Comparison of ENCODE assay signal across 8 mouse cellular contexts in the genomic region with DNA sequence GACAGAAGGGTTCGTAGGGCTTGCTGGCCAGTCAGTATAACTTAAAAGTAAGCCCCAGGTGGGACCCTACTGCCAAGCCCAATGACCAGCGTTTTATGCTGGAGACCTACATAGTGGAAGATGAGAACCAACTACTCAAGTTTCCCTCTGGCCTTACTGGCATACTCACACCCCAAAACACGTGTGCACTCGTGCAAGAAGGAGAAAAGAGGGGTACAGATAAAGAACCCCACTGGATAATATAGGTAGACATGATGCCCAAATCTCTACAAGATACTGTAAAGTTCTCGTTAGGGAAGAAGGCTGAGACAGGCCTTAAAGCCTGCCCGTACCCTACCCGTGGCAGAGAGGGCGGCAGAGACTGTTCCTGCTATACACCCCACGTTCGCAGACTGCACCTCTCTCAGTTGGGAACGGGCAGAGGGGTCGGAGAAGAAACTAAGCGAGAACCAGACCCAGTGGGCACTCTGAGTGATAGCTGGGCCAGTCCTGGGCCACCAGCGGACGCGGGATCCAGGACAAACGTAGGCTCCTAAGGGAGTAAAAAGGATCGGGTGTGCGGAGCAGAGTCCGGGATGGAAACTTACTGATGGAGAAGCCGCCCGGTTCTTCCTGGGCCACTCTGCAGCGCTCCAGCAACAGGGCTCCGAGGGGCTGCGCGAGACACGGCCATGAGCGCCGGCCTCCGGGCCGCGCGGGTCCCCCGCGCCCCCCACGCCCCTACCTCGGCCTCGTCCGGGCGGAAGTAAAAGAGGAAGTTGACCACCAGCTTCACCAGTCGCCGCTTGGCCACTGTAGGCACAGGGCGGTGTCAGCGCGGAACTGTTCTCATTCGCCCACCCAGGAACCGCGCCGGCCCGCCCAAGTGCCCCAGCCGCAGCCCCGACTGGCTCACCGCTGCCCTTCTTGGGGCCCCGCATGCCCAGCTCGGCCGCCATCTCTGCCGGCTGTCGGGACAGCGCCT. TPM values are rescaled to one million over a fixed set of nuclear protein-coding genes. Genes with fewer than 3 reads are reported as not detected.
DNase-seq lines count a peak whose midpoint lies in the region; ATAC-seq and TF ChIP-seq lines count a peak whose summit lies in the region.

No protein-coding gene starts in this region.

- H3K27me3 ChIP-seq in liver, postnatal 0 days (ENCODE audit: insufficient read depth, low read length) = no peaks in the 10 kb centered on the region
- H3K27me3 ChIP-seq in stomach, embryonic 16.5 days (ENCODE audit: control insufficient read depth, insufficient read depth, low read length) = no peaks in the 10 kb centered on the region

- peak overlapping the region; percentile 91 for H3K9ac ChIP-seq in liver, postnatal 0 days (replicated peaks)
- H3K9ac ChIP-seq in stomach, embryonic 16.5 days (ENCODE audit: low read length) = peak overlapping the region; percentile 99

- peak; percentile 29 for ATAC-seq in common myeloid progenitor, adult 5-6 weeks (replicated peaks; ENCODE audit: low read depth, poor library complexity, severe bottlenecking)
- ATAC-seq in hematopoietic stem cell, adult 5-6 weeks (replicated peaks in 1 of 2; ENCODE audit: insufficient read depth in 1 of 2, low FRiP score in 2 of 2, low TSS enrichment in 1 of 2, low read depth in 1 of 2, poor library complexity in 2 of 2, severe bottlenecking in 2 of 2) = peak; percentile 5 to 37; a peak in 2 of 4 replicates
- ATAC-seq in liver, postnatal 0 days = peak; percentile 66
- ATAC-seq in stomach, embryonic 16.5 days (ENCODE audit: insufficient read depth, low FRiP score) = peak; percentile 42

- H3K9me3 ChIP-seq in liver, postnatal 0 days (ENCODE audit: low read length) = no peaks in the 10 kb centered on the region
- H3K9me3 ChIP-seq in stomach, embryonic 16.5 days (replicated peaks; ENCODE audit: control insufficient read depth, low read length) = no peaks in the 10 kb centered on the region

- intact Hi-C loops in left cerebral cortex, postnatal 4 days (cut with DNase I) = no loop called here
- intact Hi-C loops in left cerebral cortex, postnatal 14 days (cut with DNase I) = no loop called here

- peaks cover 56% of the 10 kb centered on the region for H3K36me3 ChIP-seq in liver, postnatal 0 days (replicated peaks; ENCODE audit: insufficient read depth, low read length)
- peaks cover 12% of the 10 kb centered on the region; the same call in 1 of the 2 replicates for H3K36me3 ChIP-seq in stomach, embryonic 16.5 days (ENCODE audit: control insufficient read depth, insufficient read depth, low read length)

- 3% methylated on average over 40 of the region's 59 CpGs for WGBS in liver, postnatal 0 days (ENCODE audit: insufficient replicate concordance)
- WGBS in stomach, embryonic 16.5 days = 3% methylated on average over 48 of the region's 59 CpGs

- peak overlapping the region; percentile 93 for H3K4me2 ChIP-seq in liver, postnatal 0 days (ENCODE audit: low read depth, low read length)
- peak overlapping the region; percentile 79 for H3K4me2 ChIP-seq in stomach, embryonic 16.5 days (ENCODE audit: low read depth, low read length)

- peak overlapping the region; percentile 96 for H3K27ac ChIP-seq in liver, postnatal 0 days (ENCODE audit: low read depth)
- H3K27ac ChIP-seq in stomach, embryonic 16.5 days (ENCODE audit: low read length) = peak overlapping the region; percentile 98

- TF ChIP-seq CTCF in liver, postnatal 0 days (IDR thresholded peaks at IDR 0.05; ENCODE audit: low read depth) = no peak

- H3K4me3 ChIP-seq in liver, postnatal 0 days (ENCODE audit: low read depth, low read length) = peak overlapping the region; percentile 86
- peak overlapping the region; percentile 94 for H3K4me3 ChIP-seq in stomach, embryonic 16.5 days (replicated peaks; ENCODE audit: low read length)

- peak; percentile 82 for DNase-seq in left cerebral cortex, postnatal 4 days
- no peak for DNase-seq in left cerebral cortex, postnatal 14 days (ENCODE audit: low spot score in 2 of 2)
- peak; percentile 50 for DNase-seq in liver, postnatal 0 days
- DNase-seq in right cerebral cortex, postnatal 14 days = no peak
- DNase-seq in gastrocnemius, postnatal 25 days = no peak

- TF ChIP-seq EP300 in liver, postnatal 0 days (IDR thresholded peaks at IDR 0.05; ENCODE audit: low read depth) = no peak

- H3K4me1 ChIP-seq in liver, postnatal 0 days (ENCODE audit: insufficient read depth) = peaks cover 22% of the 10 kb centered on the region
- peaks cover 21% of the 10 kb centered on the region for H3K4me1 ChIP-seq in stomach, embryonic 16.5 days (ENCODE audit: control insufficient read depth, insufficient read depth, low read length)

RNA-seq across cellular contexts. Expression of gene Sf3a2, which starts 0.5 kb away (rescaled TPM):
- total RNA-seq in left cerebral cortex, postnatal 4 days (2021) = 10 to 100 TPM; 58.0 to 58.2 TPM
- total RNA-seq in left cerebral cortex, postnatal 14 days (2021) = 10 to 100 TPM; 42.7 to 43.6 TPM
- total RNA-seq in common myeloid progenitor, adult 5-6 weeks (2017) = 26.6 and 46.7 TPM in 2 replicates
- 12.9 and 24.7 TPM in 2 replicates for total RNA-seq in hematopoietic stem cell, adult 5-6 weeks (2017)
- 20.9 and 22.2 TPM in 2 replicates for polyA plus RNA-seq in liver, postnatal 0 days (2015; fragmentation: Nextera tagmentation; extraction: Ambion mirVana)
- 51.3 and 53.7 TPM in 2 replicates for polyA plus RNA-seq in stomach, embryonic 16.5 days (2015; fragmentation: Nextera tagmentation; extraction: Ambion mirVana)
- total RNA-seq in gastrocnemius, postnatal 25 days (2021) = 10 to 100 TPM; 24.0 to 24.9 TPM

RNA-seq across cellular contexts. Expression of gene Plekhj1, which starts 1.0 kb away (rescaled TPM):
- 10 to 100 TPM; 73.2 to 86.2 TPM for total RNA-seq in left cerebral cortex, postnatal 4 days (2021)
- total RNA-seq in left cerebral cortex, postnatal 14 days (2021) = 10 to 100 TPM; 60.0 to 62.8 TPM
- 36.7 and 43.0 TPM in 2 replicates for total RNA-seq in common myeloid progenitor, adult 5-6 weeks (2017)
- 35.8 and 45.6 TPM in 2 replicates for total RNA-seq in hematopoietic stem cell, adult 5-6 weeks (2017)
- polyA plus RNA-seq in liver, postnatal 0 days (2015; fragmentation: Nextera tagmentation; extraction: Ambion mirVana) = 42.0 and 43.7 TPM in 2 replicates
- polyA plus RNA-seq in stomach, embryonic 16.5 days (2015; fragmentation: Nextera tagmentation; extraction: Ambion mirVana) = 102 and 114 TPM in 2 replicates
- total RNA-seq in gastrocnemius, postnatal 25 days (2021) = 10 to 100 TPM; 22.4 to 27.3 TPM

RNA-seq across cellular contexts. Expression of gene Amh, which starts 7.6 kb away (rescaled TPM):
- 1 to 10 TPM; 1.9 to 2.2 TPM for total RNA-seq in left cerebral cortex, postnatal 4 days (2021)
- 1 to 10 TPM; 1.6 to 1.9 TPM for total RNA-seq in left cerebral cortex, postnatal 14 days (2021)
- 0.58 TPM in 1 of 2 replicates, not detected in the other for total RNA-seq in common myeloid progenitor, adult 5-6 weeks (2017)
- total RNA-seq in hematopoietic stem cell, adult 5-6 weeks (2017) = 0.15 TPM in 1 of 2 replicates, not detected in the other
- polyA plus RNA-seq in liver, postnatal 0 days (2015; fragmentation: Nextera tagmentation; extraction: Ambion mirVana) = 0.06 TPM in 1 of 2 replicates, not detected in the other
- not detected in 2 replicates for polyA plus RNA-seq in stomach, embryonic 16.5 days (2015; fragmentation: Nextera tagmentation; extraction: Ambion mirVana)
- total RNA-seq in gastrocnemius, postnatal 25 days (2021) = under 1 TPM; 0.20 to 0.21 TPM

RNA-seq across cellular contexts. Expression of gene Jsrp1, which starts 15.8 kb away (rescaled TPM):
- under 1 TPM; 0.54 to 0.64 TPM for total RNA-seq in left cerebral cortex, postnatal 4 days (2021)
- total RNA-seq in left cerebral cortex, postnatal 14 days (2021) = 1 to 10 TPM; 2.5 to 2.9 TPM
- not detected in 2 replicates for total RNA-seq in common myeloid progenitor, adult 5-6 weeks (2017)
- total RNA-seq in hematopoietic stem cell, adult 5-6 weeks (2017) = 0.50 and 0.94 TPM in 2 replicates
- polyA plus RNA-seq in liver, postnatal 0 days (2015; fragmentation: Nextera tagmentation; extraction: Ambion mirVana) = 1.6 TPM in 1 of 2 replicates, not detected in the other
- 0.65 and 8.4 TPM in 2 replicates for polyA plus RNA-seq in stomach, embryonic 16.5 days (2015; fragmentation: Nextera tagmentation; extraction: Ambion mirVana)
- total RNA-seq in gastrocnemius, postnatal 25 days (2021) = 100 to 1,000 TPM; 395 to 415 TPM

RNA-seq across cellular contexts. Expression of gene Oaz1, which starts 29.0 kb away (rescaled TPM):
- total RNA-seq in left cerebral cortex, postnatal 4 days (2021) = 100 to 1,000 TPM; 393 to 396 TPM
- total RNA-seq in left cerebral cortex, postnatal 14 days (2021) = 100 to 1,000 TPM; 433 to 483 TPM
- total RNA-seq in common myeloid progenitor, adult 5-6 weeks (2017) = 288 TPM in 2 replicates
- total RNA-seq in hematopoietic stem cell, adult 5-6 weeks (2017) = 154 and 289 TPM in 2 replicates
- 1,017 and 1,029 TPM in 2 replicates for polyA plus RNA-seq in liver, postnatal 0 days (2015; fragmentation: Nextera tagmentation; extraction: Ambion mirVana)
- polyA plus RNA-seq in stomach, embryonic 16.5 days (2015; fragmentation: Nextera tagmentation; extraction: Ambion mirVana) = 1,560 and 1,582 TPM in 2 replicates
- 100 to 1,000 TPM; 651 to 657 TPM for total RNA-seq in gastrocnemius, postnatal 25 days (2021)

Comparison
In these comparisons a context has a peak if more than half of its experiments do, and no peak if none do; other contexts are left out.
1. DNase-seq: peak in left cerebral cortex, postnatal 4 days (single experiment) and liver, postnatal 0 days (single experiment); none in left cerebral cortex, postnatal 14 days (0 of 2), right cerebral cortex, postnatal 14 days (single experiment) and gastrocnemius, postnatal 25 days (single experiment).
2. Peak in every context shown above with its lines, with median percentiles within 50 percentile points of each other: ATAC-seq.